Mouse (Mus musculus) left cerebral cortex, adult 2 months (tissue): ENCODE results near the gene Keap1. TPM values are rescaled to one million over a fixed set of nuclear protein-coding genes. Genes with fewer than 3 reads are reported as not detected.
"Not testable (repeated sequence)": the region's sequence is repeated elsewhere in the genome, so short reads cannot be mapped to it uniquely, and the experiment has no call there.

Source experiments
- DNase-seq, 2 experiments: peaks; one replicate each; pipeline ENCODE4 v3.0.0; 2021 to 2022; ENCODE audit warnings: low spot score in 2 of 2, mixed read lengths in 1 of 2; ENCODE audit errors: extremely low spot score in 1 of 2
- H3K27ac ChIP-seq: fragments of 200-600 bp; 2 replicates; pipeline ENCODE4 v1.8.1; 2022
- H3K4me3 ChIP-seq: fragments of 200-600 bp; 2 replicates; pipeline ENCODE4 v1.8.1; 2022
- CTCF ChIP-seq: fragments of 200-600 bp; IDR thresholded peaks from 2 replicates; pipeline ENCODE4 v1.8.1; 2022; ENCODE audit warnings: antibody characterized with exemption, mild to moderate bottlenecking, moderate library complexity
- intact Hi-C: fragments of 180-260 bp; cut with DNase I; formaldehyde crosslinking; loops from one replicate; pipeline ENCODE4 v1.15.1; 2025
- total RNA-seq, 2 experiments: library from RNA; stranded (reverse); gene quantifications; 2 replicates each; pipeline ENCODE4 v1.2.3; 2021

Keap1 gene
- total RNA-seq, 2 experiments from 2014 or later, result 53.0 to 53.7 TPM

- intact Hi-C loops, result no loop called here
- TF ChIP-seq CTCF, result no peak
- H3K4me3 ChIP-seq, result no peak overlapping the region; the same call in 1 of the 2 replicates
- no peak overlapping the region for H3K27ac ChIP-seq
- no peak for DNase-seq
Measured at GRCm38 (mm10) chr9:21198960-21199359, 40.2 kb downstream of the Keap1 start.

GRCm38 (mm10) chr9:21197981-21198380, 41.2 kb downstream of the Keap1 start:
- peak; percentile 66 to 79 for DNase-seq
- Histone ChIP-seq H3K4me3 (peak overlapping the region; percentile 80), H3K27ac (peak overlapping the region; percentile 90)
- intact Hi-C loops, result loop anchor here (2.0 kb wide), 2 partner anchors 31 to 45 kb away; no protein-coding TSS in a partner anchor
- TF ChIP-seq CTCF, result no peak

- peak; percentile 53 to 63 for DNase-seq
- TF ChIP-seq CTCF, result no peak
- intact Hi-C loops, result loop anchor here (2.0 kb wide), 2 partner anchors 30 to 44 kb away; no protein-coding TSS in a partner anchor
- H3K27ac ChIP-seq, result peak overlapping the region; percentile 90
- peak overlapping the region; percentile 80 for H3K4me3 ChIP-seq
Measured at GRCm38 (mm10) chr9:21196521-21197433, 42.4 kb downstream of the Keap1 start.

- intact Hi-C loops, result loop anchor here (2.0 kb wide), 2 partner anchors 29 to 43 kb away; no protein-coding TSS in a partner anchor
- DNase-seq, result peak; percentile 53 to 65
- H3K4me3 ChIP-seq, result not testable (repeated sequence)
- peak overlapping the region; percentile 90 for H3K27ac ChIP-seq
- peak; percentile 40 for TF ChIP-seq CTCF
Measured at GRCm38 (mm10) chr9:21195736-21196505, 43.2 kb downstream of the Keap1 start.

GRCm38 (mm10) chr9:21194787-21195493, 44.2 kb downstream of the Keap1 start:
- no peak for TF ChIP-seq CTCF
- Histone ChIP-seq H3K4me3 (no peak overlapping the region), H3K27ac (no peak overlapping the region; the same call in 1 of the 2 replicates)
- intact Hi-C loops, result no loop called here
- DNase-seq, result no peak

- DNase-seq, result no peak
- Histone ChIP-seq H3K27ac (no peak overlapping the region), H3K4me3 (no peak overlapping the region)
- TF ChIP-seq CTCF, result no peak
- intact Hi-C loops, result no loop called here
Measured at GRCm38 (mm10) chr9:21193786-21194185, 45.4 kb downstream of the Keap1 start.

- Histone ChIP-seq H3K4me3 (no peak overlapping the region), H3K27ac (no peak overlapping the region)
- DNase-seq, result no peak
- TF ChIP-seq CTCF, result no peak
- intact Hi-C loops, result no loop called here
Measured at GRCm38 (mm10) chr9:21190670-21191069, 48.5 kb downstream of the Keap1 start.

GRCm38 (mm10) chr9:21189905-21190304, 49.3 kb downstream of the Keap1 start:
- TF ChIP-seq CTCF, result peak; percentile 32

GRCm38 (mm10) chr9:21185436-21185835, 53.7 kb downstream of the Keap1 start:
- no peak for DNase-seq
- Histone ChIP-seq H3K27ac (no peak overlapping the region), H3K4me3 (no peak overlapping the region)
- TF ChIP-seq CTCF, result no peak
- intact Hi-C loops, result no loop called here

More at GRCm38 (mm10) chr9:21189905-21190304, 49.3 kb downstream of the Keap1 start:
- H3K27ac ChIP-seq, result no peak overlapping the region
- DNase-seq, result no peak
- intact Hi-C loops, result no loop called here
- H3K4me3 ChIP-seq, result no peak overlapping the region

- Histone ChIP-seq H3K4me3 (no peak overlapping the region; the same call in 1 of the 2 replicates), H3K27ac (no peak overlapping the region)
- DNase-seq, result no peak
- intact Hi-C loops, result no loop called here
- TF ChIP-seq CTCF, result no peak
Measured at GRCm38 (mm10) chr9:21184733-21185132, 54.4 kb downstream of the Keap1 start.

- H3K27ac ChIP-seq, result no peak overlapping the region
- peak overlapping the region; percentile 47 for H3K4me3 ChIP-seq
- DNase-seq, result peak in 1 of 2 experiments; percentile 33
- no peak for TF ChIP-seq CTCF
- intact Hi-C loops, result no loop called here
Measured at GRCm38 (mm10) chr9:21183905-21184413, 55.2 kb downstream of the Keap1 start.
